Mouse (Mus musculus): ENCODE results near the gene Hist1h3e.
A peak's percentile ranks its signal among the peaks of the same experiment; 100 is the strongest.

The Hist1h3e gene

GRCm38 (mm10) chr13:23518295-23518603 is 43.9 kb downstream of the Hist1h3e start:
- no peak for DNase-seq (ENCODE audit: low read depth)

GRCm38 (mm10) chr13:23517603-23518294 is 44.4 kb downstream of the Hist1h3e start:
- peak; percentile 90 for DNase-seq (ENCODE audit: low read depth)

- peak; percentile 93 for DNase-seq (ENCODE audit: low read depth)
Observed at GRCm38 (mm10) chr13:23516822-23517602, 45.2 kb downstream of the Hist1h3e start.

GRCm38 (mm10) chr13:23515826-23516620 is 46.1 kb downstream of the Hist1h3e start:
- DNase-seq (ENCODE audit: low read depth), result no peak

- no peak for DNase-seq (ENCODE audit: low read depth)
Observed at GRCm38 (mm10) chr13:23515281-23515680, 46.9 kb downstream of the Hist1h3e start.

GRCm38 (mm10) chr13:23513517-23513916 is 48.7 kb downstream of the Hist1h3e start:
- no peak for DNase-seq (ENCODE audit: low read depth)

Data from naive thymus-derived CD4-positive, alpha-beta T cell, adult 2 months (primary cell).